Mouse (Mus musculus) G1E (cell line): ENCODE results near the gene Lrrc4c. TPM values are rescaled to one million over a fixed set of nuclear protein-coding genes. Genes with fewer than 3 reads are reported as not detected.

Experiments used
- ATAC-seq: 2 replicates; pipeline ENCODE4 v1.8.0; 2016; ENCODE audit warnings: mild to moderate bottlenecking; ENCODE audit not compliant: insufficient number of reproducible peaks, poor library complexity, low FRiP score, severe bottlenecking; ENCODE audit errors: extremely low read depth
- DNase-seq: peaks from one replicate; pipeline ENCODE4 v3.0.0; 2012; ENCODE audit warnings: low spot score
- H3K27me3 ChIP-seq: 2 replicates; pipeline ENCODE4 v1.6.1; 2012; ENCODE audit warnings: mild to moderate bottlenecking, low read length, inconsistent platforms; ENCODE audit not compliant: insufficient read depth
- H3K36me3 ChIP-seq: replicated peaks from 2 replicates; pipeline ENCODE3; 2012; ENCODE audit warnings: mild to moderate bottlenecking, inconsistent platforms
- H3K4me1 ChIP-seq: 2 replicates; pipeline ENCODE4 v1.6.1; 2012; ENCODE audit warnings: low read depth, low read length, inconsistent platforms, mixed read lengths; ENCODE audit not compliant: insufficient read depth
- H3K4me3 ChIP-seq: 2 replicates; pipeline ENCODE4 v1.5.1; 2012; ENCODE audit warnings: low read depth, mild to moderate bottlenecking, inconsistent platforms, low read length, moderate library complexity, mixed read lengths
- H3K9me3 ChIP-seq: replicated peaks from 2 replicates; pipeline ENCODE4 v1.6.1; 2012; ENCODE audit warnings: inconsistent platforms
- CTCF ChIP-seq: IDR thresholded peaks from 2 replicates; pipeline ENCODE4 v1.5.1; 2012; ENCODE audit warnings: low read depth, low read length, inconsistent platforms, mixed read lengths
- GATA1 ChIP-seq: IDR thresholded peaks from 2 replicates; pipeline ENCODE4 v1.6.1; 2012; ENCODE audit warnings: borderline replicate concordance, low read length, inconsistent platforms, mixed read lengths
- GATA2 ChIP-seq: IDR thresholded peaks from 2 replicates; pipeline ENCODE4 v1.6.1; 2012; ENCODE audit warnings: low read depth, low read length, inconsistent platforms, borderline replicate concordance
- POLR2AphosphoS5 ChIP-seq: IDR thresholded peaks from 2 replicates; pipeline ENCODE4 v1.6.1; 2012; ENCODE audit warnings: low read depth, low read length, inconsistent platforms; ENCODE audit not compliant: insufficient replicate concordance
- TAL1 ChIP-seq: conservative IDR thresholded peaks from 2 replicates; pipeline ENCODE4 v1.6.1; 2012; ENCODE audit warnings: low read depth, low read length, inconsistent platforms, mixed read lengths
- polyA plus RNA-seq: library from polyadenylated mRNA; stranded (reverse); fragments of >175 nt; gene quantifications from 2 replicates; pipeline ENCODE4 v1.2.3, GENCODE M21; 2012
- total RNA-seq, 2 experiments: library from RNA; stranded (forward) in 1 of 2; stranded (reverse) in 1 of 2; fragments of 200-1000 nt in 1 of 2; fragments of >200 nt in 1 of 2; fragmentation: Nextera tagmentation in 1 of 2; gene quantifications; 2 replicates each; pipeline ENCODE4 v1.2.3; 2014 to 2017

The Lrrc4c gene
- total and polyA plus RNA-seq, 3 experiments = 0.11 TPM; not detected in 2

DNA sequence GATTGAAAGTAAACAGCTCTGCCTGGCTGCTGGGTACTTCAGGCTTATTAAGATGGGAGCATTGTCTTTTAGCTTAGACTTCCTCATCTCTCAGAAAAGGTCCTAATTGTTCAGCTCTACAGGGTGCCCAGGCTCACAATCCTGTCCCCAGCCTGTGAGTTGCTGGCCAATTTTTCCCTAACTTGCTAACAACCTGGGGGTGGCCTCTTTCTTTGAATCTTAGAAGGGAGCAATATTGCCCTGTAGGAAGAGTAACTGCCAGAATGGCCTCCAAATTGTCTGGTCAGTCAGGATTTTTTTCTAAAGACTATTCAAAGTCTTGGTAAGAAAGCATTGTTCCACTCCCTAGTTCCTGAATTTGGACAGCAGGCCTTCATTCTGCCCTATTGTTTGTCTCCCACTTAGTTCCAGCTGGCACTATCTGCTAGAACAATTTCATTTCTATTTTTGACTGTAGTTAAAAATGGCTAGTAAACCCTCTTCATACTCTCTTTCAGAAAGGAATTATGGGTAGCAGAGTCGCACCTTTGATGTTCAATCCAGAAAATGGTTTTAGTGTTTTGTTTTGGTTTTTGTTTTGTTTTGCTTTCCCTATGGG is 262.3 kb downstream of the Lrrc4c start:
- no peaks in the 10 kb centered on the region for H3K9me3 ChIP-seq
- ATAC-seq = no peak

DNA sequence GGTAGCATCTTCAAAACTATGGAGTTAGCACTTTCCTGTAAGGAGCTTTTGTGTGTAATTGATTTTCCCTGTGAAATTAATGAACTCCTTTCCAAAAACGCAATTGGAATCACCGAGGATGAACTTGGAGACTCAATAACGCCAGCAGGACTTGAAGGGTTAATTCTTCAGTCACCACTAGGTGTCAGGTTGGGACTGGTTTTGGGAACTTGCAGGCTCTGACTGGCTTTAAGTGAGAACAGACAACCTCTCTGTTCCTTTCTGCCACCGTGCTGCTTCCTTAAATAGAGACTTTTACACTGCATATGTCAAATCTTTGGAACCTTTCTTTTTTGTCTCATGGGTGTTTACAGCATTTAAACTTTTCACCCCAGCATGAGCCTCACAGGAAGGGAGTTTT is 267.7 kb downstream of the Lrrc4c start:
- no peaks in the 10 kb centered on the region for H3K27me3 ChIP-seq
- DNase-seq (no peak), ATAC-seq (0 out of 2 replicates have a peak, but pooled peaks have one; percentile 15)
- no peak for TF ChIP-seq TAL1
- TF ChIP-seq GATA2 = no peak
- no peak for TF ChIP-seq GATA1
- TF ChIP-seq CTCF = no peak
- no peaks in the 10 kb centered on the region for H3K9me3 ChIP-seq
- no peaks in the 10 kb centered on the region for H3K36me3 ChIP-seq
- H3K4me1 ChIP-seq = no peaks in the 10 kb centered on the region
- H3K4me3 ChIP-seq = no peak overlapping the region

More for the DNA sequence above, 262.3 kb downstream of the Lrrc4c start:
- TF ChIP-seq POLR2AphosphoS5 (no peak), GATA1 (no peak), TAL1 (no peak), CTCF (no peak), GATA2 (no peak)
- Histone ChIP-seq H3K27me3 (no peaks in the 10 kb centered on the region), H3K4me1 (no peaks in the 10 kb centered on the region), H3K36me3 (no peaks in the 10 kb centered on the region), H3K4me3 (no peak overlapping the region)
- no peak for DNase-seq

DNA sequence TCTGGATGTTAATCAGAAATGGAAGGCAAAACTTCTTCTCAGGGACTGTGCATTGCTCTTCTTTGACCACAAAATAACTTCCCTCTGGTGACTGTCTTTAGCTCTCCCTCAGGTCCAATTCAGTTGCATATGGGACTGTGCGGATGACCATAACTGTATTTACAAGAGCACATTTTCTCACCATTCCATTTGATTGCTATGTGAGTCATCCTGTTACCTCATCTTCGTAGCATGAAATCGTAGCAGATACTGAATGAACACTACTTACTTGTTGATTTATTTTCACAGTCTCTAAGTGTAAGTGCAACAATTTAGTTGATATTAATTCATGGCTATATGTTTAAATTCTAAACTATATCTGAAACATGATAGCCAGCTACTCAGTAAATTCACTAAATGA is 286.8 kb downstream of the Lrrc4c start:
- Histone ChIP-seq H3K9me3 (no peaks in the 10 kb centered on the region), H3K27me3 (no peaks in the 10 kb centered on the region), H3K4me1 (no peaks in the 10 kb centered on the region), H3K4me3 (no peak overlapping the region), H3K36me3 (no peaks in the 10 kb centered on the region)
- TF ChIP-seq CTCF (no peak), TAL1 (no peak), GATA1 (no peak), POLR2AphosphoS5 (no peak), GATA2 (no peak)
- no peak for ATAC-seq
- DNase-seq = no peak

DNA sequence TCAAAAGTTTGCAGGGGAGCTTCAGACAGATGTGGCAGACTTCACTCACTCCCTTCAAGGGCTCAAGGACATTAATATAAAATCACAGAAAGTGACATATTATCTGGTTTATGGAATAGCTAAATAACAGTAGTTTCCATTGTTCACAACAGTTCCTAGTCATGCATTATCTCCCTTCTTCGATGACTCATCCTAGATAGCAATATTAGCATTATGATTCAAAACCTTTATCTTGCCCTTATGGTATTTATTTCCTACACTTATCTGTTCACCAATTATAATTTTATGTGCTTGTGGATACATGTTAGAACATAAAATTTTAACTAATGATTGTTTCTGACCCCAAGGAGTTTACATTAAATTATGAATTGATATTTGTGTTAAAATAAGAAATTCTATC is 296.2 kb downstream of the Lrrc4c start:
- ATAC-seq (no peak), DNase-seq (no peak)
- Histone ChIP-seq H3K9me3 (no peaks in the 10 kb centered on the region), H3K4me3 (no peak overlapping the region), H3K4me1 (no peaks in the 10 kb centered on the region), H3K36me3 (no peaks in the 10 kb centered on the region), H3K27me3 (no peaks in the 10 kb centered on the region)
- TF ChIP-seq POLR2AphosphoS5 (no peak), CTCF (no peak), GATA1 (no peak), GATA2 (no peak), TAL1 (no peak)

DNA sequence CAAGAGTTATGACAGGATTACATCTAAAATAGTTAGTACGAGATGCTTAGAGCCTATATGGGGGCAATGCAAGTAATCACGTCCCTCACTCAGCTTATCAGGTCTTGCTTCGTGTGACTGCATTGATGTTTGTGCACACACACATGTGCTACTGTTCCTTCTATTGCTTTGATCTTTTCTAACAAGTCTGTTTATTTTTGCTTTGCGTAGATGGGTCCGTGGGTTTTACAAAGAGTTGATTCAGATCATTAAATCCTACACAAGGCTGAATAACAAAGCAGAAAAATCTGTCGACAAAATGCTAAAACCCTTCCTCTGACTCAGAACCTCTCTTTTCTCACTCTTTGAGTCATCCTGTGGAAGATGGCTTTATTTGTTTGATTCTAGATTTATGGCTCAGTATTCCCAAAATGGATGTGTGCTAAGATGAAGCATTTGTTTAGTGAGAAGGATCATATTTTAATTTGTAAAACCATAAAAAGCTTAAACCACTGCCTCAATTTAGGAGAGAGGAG is 300.8 kb downstream of the Lrrc4c start:
- TF ChIP-seq TAL1 = no peak
- no peak for TF ChIP-seq GATA2
- no peak for TF ChIP-seq CTCF
- TF ChIP-seq POLR2AphosphoS5 = no peak
- no peak for TF ChIP-seq GATA1
- Histone ChIP-seq H3K9me3 (no peaks in the 10 kb centered on the region), H3K4me1 (no peaks in the 10 kb centered on the region), H3K36me3 (no peaks in the 10 kb centered on the region), H3K27me3 (no peaks in the 10 kb centered on the region), H3K4me3 (no peak overlapping the region)
- ATAC-seq = no peak
- DNase-seq = no peak

DNA sequence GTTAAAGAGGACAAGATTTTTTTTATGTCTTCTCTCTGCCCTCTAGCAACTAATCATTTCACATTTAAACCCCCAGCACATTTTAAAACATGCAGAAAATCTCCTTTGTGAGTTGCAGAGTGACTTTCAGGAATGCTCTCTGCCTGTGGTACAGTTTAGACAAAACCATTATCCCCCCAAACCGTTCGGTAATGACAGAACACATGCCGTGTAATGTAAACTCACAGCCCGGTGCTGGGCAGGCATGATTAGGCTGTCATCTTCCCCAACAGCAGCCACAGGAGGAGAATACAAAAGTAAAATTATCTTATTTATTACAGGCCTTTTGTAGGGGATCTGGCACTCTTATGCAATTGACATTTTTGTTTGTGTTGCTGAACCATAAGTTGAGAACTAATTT is 349.1 kb downstream of the Lrrc4c start:
- Histone ChIP-seq H3K27me3 (no peaks in the 10 kb centered on the region), H3K9me3 (peaks cover 8% of the 10 kb centered on the region), H3K36me3 (no peaks in the 10 kb centered on the region), H3K4me1 (no peaks in the 10 kb centered on the region), H3K4me3 (no peak overlapping the region)
- DNase-seq (no peak), ATAC-seq (no peak)
- no peak for TF ChIP-seq GATA2
- TF ChIP-seq GATA1 = no peak
- no peak for TF ChIP-seq CTCF
- no peak for TF ChIP-seq POLR2AphosphoS5
- TF ChIP-seq TAL1 = no peak
